Mouse (Mus musculus) neural tube, embryonic 13.5 days (tissue): ENCODE data around the gene Mc1r. TPM values are rescaled to one million over a fixed set of nuclear protein-coding genes. Genes with fewer than 3 reads are reported as not detected.
"Not testable (repeated sequence)": the region's sequence is repeated elsewhere in the genome, so short reads cannot be mapped to it uniquely, and the experiment has no call there.

ENCODE experiments used
- ATAC-seq: fragments of 200-750 bp; cut with Nextera tagmentation; 2 replicates; pipeline ENCODE4 v1.8.0; 2017; ENCODE audit warnings: low read depth, mild to moderate bottlenecking, moderate TSS enrichment, moderate library complexity
- H3K27ac ChIP-seq: fragments of 300-500 bp; sonication (generic); replicated peaks from 2 replicates; pipeline ENCODE4 v1.5.1; 2015; ENCODE audit warnings: moderate library complexity, mild to moderate bottlenecking, inconsistent platforms
- H3K27me3 ChIP-seq: fragments of 300-500 bp; sonication (generic); 2 replicates; pipeline ENCODE4 v1.6.1; 2015; ENCODE audit warnings: mild to moderate bottlenecking, inconsistent platforms
- H3K36me3 ChIP-seq: fragments of 300-500 bp; sonication (generic); 2 replicates; pipeline ENCODE4 v1.6.1; 2015; ENCODE audit warnings: mild to moderate bottlenecking, inconsistent platforms
- H3K4me1 ChIP-seq: fragments of 300-500 bp; sonication (generic); replicated peaks from 2 replicates; pipeline ENCODE4 v1.6.1; 2015; ENCODE audit warnings: inconsistent platforms
- H3K4me2 ChIP-seq: fragments of 300-500 bp; sonication (generic); 2 replicates; pipeline ENCODE4 v1.6.1; 2015; ENCODE audit warnings: inconsistent platforms, mild to moderate bottlenecking, moderate library complexity
- H3K4me3 ChIP-seq: fragments of 300-500 bp; sonication (generic); 2 replicates; pipeline ENCODE4 v1.5.1; 2015; ENCODE audit warnings: mild to moderate bottlenecking, inconsistent platforms
- H3K9ac ChIP-seq: fragments of 300-500 bp; sonication (generic); 2 replicates; pipeline ENCODE4 v1.6.1; 2015; ENCODE audit warnings: moderate library complexity, mild to moderate bottlenecking, inconsistent platforms
- H3K9me3 ChIP-seq: fragments of 300-500 bp; sonication (generic); 2 replicates; pipeline ENCODE4 v1.6.1; 2016; ENCODE audit warnings: inconsistent platforms
- WGBS: fragments of 180-500 bp; shearing (Covaris S2); methylation state at CpG from one replicate; pipeline ENCODE4 v1.1.7; 2015; 5-methylcytosine and 5-hydroxymethylcytosine counted together
- polyA plus RNA-seq: library from polyadenylated mRNA; unstranded; fragments of >200 nt; fragmentation: Nextera tagmentation; extraction: Ambion mirVana; gene quantifications from 2 replicates; pipeline ENCODE4 v1.2.1, GENCODE M21; 2015

The Mc1r gene
- polyA plus RNA-seq, 1 experiment from 2014 or later: 0.22 TPM

DNA sequence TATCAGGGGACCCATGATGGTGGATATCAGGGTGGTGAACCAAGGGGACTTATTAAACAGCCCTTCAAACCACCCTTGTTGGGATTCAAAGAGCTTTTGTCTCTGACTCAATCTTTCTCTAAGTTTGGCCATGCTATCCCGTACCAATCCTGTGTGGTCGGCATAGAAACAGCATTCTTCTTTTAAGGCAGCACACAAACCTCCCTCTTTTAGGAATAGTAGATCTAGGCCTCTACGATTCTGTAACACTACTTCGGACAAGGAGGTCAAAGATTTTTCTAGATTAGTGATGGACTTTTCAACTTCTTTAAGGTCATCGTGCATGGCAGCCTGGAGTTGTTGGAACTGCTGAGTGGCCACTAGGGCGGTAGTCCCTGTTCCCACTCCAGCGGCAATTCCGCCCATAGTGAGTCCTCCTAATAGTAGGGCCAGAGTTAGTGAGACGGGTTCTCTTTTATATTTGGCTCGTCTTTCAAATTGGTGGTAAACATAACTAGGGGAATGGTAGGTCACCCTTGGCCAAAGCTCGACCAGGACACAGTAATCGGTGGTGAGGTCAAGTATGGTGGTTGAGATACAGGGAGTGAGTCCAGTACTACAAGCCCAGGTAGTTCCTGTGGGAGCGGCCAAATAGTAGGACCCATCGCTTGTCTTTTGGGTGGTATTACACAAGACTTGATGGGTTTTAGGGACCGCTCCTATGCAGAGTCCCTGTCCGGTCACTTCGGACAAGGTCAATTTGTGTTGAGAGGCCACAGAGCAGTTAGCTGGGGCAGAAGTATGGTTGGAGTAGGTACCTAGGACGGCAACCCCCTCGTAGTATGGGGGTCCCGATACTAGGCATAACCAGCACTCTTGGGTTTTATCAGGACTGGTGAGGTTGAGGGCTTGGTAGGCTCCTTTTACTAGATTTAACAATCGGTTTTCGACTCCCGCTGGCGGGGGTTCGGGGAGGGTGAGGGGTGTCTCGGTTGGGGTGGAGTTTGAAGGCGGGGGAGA is 19.9 kb downstream of the Mc1r start:
- WGBS: 96% methylated on average over 27 of the region's 27 CpGs
- Histone ChIP-seq H3K4me2 (no peak overlapping the region), H3K36me3 (peaks cover 18% of the 10 kb centered on the region), H3K27me3 (no peaks in the 10 kb centered on the region), H3K9ac (no peak overlapping the region), H3K9me3 (peaks cover 46% of the 10 kb centered on the region), H3K4me3 (no peak overlapping the region), H3K4me1 (peaks cover 9% of the 10 kb centered on the region), H3K27ac (no peak overlapping the region)
- no peak for ATAC-seq

DNA sequence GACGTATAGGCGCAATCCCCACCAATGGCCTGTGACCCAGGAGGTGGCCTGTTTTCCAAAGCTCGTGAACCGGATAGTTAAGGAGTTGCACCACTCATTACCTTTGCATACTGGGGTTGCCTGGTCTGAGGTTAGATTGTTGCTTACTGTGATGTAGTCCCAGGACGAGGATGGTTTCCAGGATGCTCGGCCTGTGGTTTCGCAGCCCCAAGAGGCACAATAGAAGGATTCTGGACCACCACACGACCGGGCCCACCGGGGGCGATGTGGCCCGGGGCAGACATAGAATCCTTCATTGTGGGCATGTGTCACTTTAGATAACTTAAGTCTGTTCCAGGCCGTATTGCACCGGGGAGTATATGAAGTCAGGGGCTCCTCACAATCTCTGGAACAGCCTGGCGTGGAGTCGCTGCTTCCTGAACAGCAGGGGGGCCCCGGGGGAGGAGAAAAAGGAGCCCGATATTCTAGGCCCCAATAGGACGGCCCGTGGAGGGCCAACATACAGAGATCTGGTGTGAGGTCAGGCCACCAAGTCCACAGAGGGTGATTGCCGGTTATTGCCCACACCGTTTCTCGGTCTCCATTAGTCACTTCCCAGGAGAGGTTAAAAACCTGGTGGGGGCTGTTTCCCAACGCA is 20.9 kb downstream of the Mc1r start:
- Histone ChIP-seq H3K4me3 (no peak overlapping the region), H3K27me3 (no peaks in the 10 kb centered on the region), H3K9ac (no peak overlapping the region), H3K27ac (no peak overlapping the region), H3K4me2 (no peak overlapping the region), H3K9me3 (peaks cover 54% of the 10 kb centered on the region), H3K36me3 (peaks cover 9% of the 10 kb centered on the region), H3K4me1 (0 out of 2 replicates have a peak, but pooled peaks cover under 1% of the 10 kb centered on the region)
- WGBS: 95% methylated on average over 24 of the region's 24 CpGs
- no peak for ATAC-seq

DNA sequence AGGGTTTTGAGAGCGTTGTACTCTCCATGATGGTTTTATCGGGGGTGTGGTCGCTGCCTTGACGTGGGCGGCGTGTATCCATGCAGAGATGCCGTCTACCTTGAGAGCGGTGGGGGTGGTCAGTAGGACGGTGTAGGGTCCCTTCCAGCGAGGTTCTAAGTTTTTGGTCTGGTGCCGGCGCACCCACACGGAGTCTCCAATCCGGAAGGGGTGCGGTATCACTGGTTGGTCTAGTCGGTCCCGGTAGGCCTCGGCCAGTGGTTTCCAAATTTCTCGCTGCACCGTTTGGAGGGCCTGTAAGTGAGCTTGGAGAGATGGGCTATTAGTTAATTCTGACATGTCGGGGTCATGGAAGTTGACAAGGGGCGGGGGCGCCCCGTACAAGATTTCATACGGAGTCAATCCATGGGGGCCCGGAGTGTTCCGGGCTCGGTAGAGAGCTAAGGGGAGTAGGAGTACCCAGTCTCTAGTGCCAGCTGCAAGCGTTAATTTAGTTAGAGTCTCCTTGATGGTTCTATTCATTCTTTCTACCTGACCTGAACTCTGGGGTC is 21.5 kb downstream of the Mc1r start:
- H3K4me3 ChIP-seq: no peak overlapping the region
- no peak overlapping the region for H3K4me2 ChIP-seq
- no peak overlapping the region for H3K9ac ChIP-seq
- H3K27me3 ChIP-seq: no peaks in the 10 kb centered on the region
- H3K9me3 ChIP-seq: peaks cover 60% of the 10 kb centered on the region
- peaks cover 3% of the 10 kb centered on the region; the same call in 1 of the 2 replicates for H3K36me3 ChIP-seq
- 97% methylated on average over 29 of the region's 29 CpGs for WGBS
- no peak overlapping the region for H3K27ac ChIP-seq
- no peak for ATAC-seq
- H3K4me1 ChIP-seq: no peaks in the 10 kb centered on the region

DNA sequence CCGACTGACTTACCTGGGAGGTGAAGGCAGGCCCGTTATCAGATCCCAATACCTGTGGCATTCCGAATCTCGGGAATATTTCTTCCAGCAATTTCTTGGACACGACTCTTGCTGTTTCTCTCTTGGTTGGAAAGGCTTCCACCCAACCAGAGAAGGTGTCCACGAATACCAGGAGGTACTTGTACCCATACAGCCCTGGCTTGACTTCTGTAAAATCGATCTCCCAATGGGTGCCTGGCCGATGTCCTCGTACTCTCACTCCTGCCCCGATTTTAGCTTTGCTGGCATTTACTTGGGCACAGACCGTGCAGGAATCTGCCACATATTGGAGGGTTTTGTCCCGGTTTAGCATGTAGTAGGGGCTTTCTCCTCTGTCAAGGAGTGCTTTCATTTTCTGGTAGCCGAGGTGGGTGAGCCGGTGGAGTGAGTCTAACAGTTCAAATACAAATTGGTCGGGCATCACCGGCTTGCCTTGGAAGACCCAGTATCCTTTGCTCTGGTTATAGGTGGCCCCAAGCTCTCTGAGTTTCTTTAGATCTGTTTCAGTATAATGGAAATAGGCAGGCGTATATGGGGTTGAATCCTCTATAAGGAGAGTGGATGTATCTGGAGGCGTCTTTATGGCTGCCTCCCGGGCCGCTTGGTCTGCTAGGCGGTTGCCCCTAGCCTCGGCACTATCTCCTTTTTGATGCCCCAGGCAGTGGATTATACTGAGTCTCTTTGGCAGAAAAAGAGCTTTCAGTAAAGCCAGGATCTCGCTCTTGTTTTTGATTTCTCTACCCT is 22.2 kb downstream of the Mc1r start:
- Histone ChIP-seq H3K9me3 (peaks cover 63% of the 10 kb centered on the region), H3K4me2 (no peak overlapping the region), H3K36me3 (no peaks in the 10 kb centered on the region), H3K4me1 (no peaks in the 10 kb centered on the region), H3K27me3 (no peaks in the 10 kb centered on the region), H3K27ac (no peak overlapping the region), H3K9ac (no peak overlapping the region), H3K4me3 (no peak overlapping the region)
- no peak for ATAC-seq
- 93% methylated on average over 23 of the region's 23 CpGs for WGBS

DNA sequence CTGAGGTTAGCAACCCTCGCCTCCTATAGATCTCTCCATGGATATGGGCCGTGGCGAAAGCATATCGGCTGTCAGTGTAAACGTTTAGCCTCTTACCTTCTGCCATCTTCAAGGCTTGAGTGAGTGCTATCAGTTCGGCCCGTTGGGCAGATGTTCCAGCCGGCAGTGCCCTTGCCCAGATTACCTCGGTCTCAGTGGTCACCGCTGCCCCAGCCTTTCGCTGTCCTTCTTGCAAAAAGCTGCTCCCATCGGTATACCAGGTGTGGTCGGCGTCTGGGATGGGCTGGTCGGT is 22.8 kb downstream of the Mc1r start:
- not testable (repeated sequence) for H3K4me3 ChIP-seq, ATAC-seq, H3K27me3 ChIP-seq, H3K4me1 ChIP-seq, H3K9ac ChIP-seq, H3K4me2 ChIP-seq, H3K27ac ChIP-seq, H3K36me3 ChIP-seq
- WGBS: 96% methylated on average over 15 of the region's 15 CpGs
- peaks cover 63% of the 10 kb centered on the region for H3K9me3 ChIP-seq

DNA sequence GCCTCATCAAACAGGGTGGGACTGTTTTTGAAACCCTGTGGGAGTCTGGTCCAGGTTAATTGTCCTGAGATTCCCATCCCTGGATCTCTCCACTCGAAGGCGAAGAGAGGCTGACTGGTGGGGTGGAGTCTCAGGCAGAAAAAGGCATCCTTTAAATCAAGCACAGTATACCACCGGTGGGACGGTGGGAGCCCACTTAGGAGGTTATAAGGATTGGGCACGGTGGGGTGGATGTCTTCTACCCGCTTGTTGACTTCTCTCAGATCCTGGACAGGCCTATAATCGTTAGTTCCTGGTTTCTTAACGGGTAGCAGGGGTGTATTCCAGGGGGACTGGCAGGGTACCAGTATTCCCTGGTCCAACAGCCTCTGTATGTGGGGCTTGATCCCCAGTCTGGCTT is 24.0 kb downstream of the Mc1r start:
- peaks cover 63% of the 10 kb centered on the region for H3K9me3 ChIP-seq
- not testable (repeated sequence) for H3K36me3 ChIP-seq, H3K27me3 ChIP-seq, H3K27ac ChIP-seq, H3K4me1 ChIP-seq, H3K4me2 ChIP-seq, H3K4me3 ChIP-seq, ATAC-seq, H3K9ac ChIP-seq
- WGBS: 94% methylated on average over 8 of the region's 8 CpGs

DNA sequence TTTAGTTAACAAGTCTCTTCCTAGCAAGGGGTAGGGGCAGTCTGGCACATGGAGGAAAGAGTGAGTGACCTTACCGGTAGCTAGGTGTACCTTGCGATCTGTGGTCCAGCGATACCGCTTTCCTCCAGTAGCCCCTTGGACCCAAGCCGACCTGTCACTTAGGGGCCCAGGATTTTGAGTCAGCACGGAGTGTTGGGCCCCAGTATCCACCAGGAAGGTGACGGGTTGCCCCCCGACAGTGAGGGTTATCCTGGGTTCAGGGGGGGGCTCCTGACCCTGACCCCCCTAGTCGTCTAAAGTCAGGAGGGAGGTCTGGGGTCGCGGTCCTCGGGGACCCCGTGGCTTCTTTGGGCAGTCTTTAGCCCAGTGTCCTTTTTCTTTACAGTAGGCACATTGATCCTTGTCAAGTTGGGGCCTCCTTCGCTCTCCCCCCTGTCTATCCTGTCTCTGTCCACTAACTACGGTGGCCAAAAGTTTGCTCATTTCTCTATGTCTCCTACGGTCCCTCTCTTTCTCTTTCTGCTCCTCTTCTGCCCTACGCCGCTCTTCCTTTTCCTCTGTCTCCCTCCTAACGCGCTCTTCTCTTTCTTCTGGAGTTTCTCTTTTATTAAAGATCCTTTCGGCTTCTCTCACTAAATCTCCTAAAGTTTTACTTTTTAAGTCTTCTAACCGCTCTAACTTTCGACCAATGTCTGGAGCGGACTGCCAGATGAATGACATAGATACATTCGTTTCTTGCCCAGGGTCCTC is 24.9 kb downstream of the Mc1r start:
- H3K4me3 ChIP-seq: no peak overlapping the region
- 96% methylated on average over 25 of the region's 25 CpGs for WGBS
- ATAC-seq: no peak
- H3K27ac ChIP-seq: no peak overlapping the region
- H3K4me2 ChIP-seq: no peak overlapping the region
- H3K9me3 ChIP-seq: peaks cover 57% of the 10 kb centered on the region
- no peaks in the 10 kb centered on the region for H3K36me3 ChIP-seq
- no peaks in the 10 kb centered on the region for H3K27me3 ChIP-seq
- no peaks in the 10 kb centered on the region for H3K4me1 ChIP-seq
- no peak overlapping the region for H3K9ac ChIP-seq

DNA sequence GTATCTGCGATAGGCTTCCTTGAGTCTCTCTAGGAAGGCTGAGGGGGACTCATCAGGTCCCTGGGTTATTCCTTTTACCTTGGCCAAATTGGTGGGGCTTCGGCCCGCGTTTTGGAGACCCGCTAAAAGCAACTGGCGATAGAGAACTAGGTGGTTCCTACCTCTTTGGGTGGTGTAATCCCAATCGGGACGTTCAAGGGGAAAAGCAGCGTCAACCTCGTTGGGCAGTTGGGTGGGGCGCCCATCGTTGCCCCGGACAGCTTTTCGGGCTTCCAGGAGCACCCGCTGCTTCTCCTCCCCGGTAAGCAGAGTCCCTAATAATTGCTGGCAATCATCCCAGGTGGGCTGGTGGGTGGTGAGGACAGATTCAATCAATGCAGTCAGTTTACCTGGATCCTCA is 25.5 kb downstream of the Mc1r start:
- Histone ChIP-seq H3K4me3 (no peak overlapping the region), H3K9ac (no peak overlapping the region), H3K4me1 (no peaks in the 10 kb centered on the region), H3K9me3 (peaks cover 51% of the 10 kb centered on the region), H3K27ac (no peak overlapping the region), H3K36me3 (no peaks in the 10 kb centered on the region), H3K27me3 (no peaks in the 10 kb centered on the region), H3K4me2 (no peak overlapping the region)
- 95% methylated on average over 16 of the region's 16 CpGs for WGBS
- no peak for ATAC-seq

DNA sequence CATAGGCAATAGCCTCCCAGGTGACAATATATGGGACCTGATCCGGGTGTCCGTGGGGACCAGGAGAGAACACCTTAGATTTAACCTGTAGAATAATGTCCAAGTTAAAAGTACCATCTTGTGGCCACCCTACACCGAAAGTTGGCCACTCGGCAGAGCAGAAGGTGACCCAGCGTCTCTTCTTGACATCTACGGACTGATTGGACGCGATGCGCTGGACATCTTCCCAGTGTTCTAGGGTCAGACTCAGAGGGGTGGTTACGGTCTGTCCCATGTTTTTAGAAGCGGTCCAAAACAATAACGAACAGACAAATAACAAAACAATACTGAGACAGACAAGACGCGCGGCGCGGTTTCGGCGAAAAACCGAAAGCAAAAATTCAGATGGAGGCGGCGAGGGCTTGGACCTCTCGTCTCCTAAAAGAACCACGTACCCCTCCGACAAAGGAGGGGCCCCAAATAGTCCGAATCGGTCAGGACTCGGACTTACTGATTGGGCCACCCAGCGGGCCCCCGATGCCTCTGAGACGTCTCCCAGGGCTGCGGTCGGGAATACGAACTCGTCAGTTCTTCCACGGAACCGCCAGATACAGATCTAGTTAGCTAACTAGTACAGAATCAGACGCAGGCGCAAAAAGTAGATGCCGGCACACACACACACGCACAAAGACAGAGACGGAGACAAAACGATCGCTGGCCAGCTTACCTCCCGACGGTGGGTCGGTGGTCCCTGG is 26.5 kb downstream of the Mc1r start:
- not testable (repeated sequence) for H3K4me2 ChIP-seq, H3K36me3 ChIP-seq, H3K4me1 ChIP-seq, ATAC-seq, H3K9ac ChIP-seq, H3K27me3 ChIP-seq, H3K27ac ChIP-seq, H3K4me3 ChIP-seq
- peaks cover 40% of the 10 kb centered on the region for H3K9me3 ChIP-seq
- 97% methylated on average over 47 of the region's 47 CpGs for WGBS

DNA sequence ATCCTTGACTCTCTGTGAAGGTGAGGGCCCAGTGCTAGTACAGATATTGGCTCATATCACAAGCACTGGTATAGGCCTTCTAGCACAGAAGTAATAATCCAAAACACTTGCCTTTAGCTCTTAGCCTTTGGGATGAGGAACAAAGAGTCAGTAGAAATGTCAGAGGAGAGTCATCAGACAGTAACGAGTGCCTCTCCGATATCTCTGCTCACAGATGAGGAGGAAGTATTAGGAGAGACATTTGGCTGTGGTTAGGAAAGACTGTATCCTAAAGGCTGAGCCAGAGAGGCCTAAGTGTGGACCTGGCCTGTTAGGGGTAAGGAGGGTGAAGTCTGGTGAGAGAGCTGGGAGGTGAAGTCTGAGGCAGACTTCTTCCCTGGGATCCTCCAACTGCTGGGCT is 34.9 kb downstream of the Mc1r start:
- no peak for ATAC-seq
- H3K4me2 ChIP-seq: no peak overlapping the region
- WGBS: 92% methylated on average over 2 of the region's 2 CpGs
- no peak overlapping the region for H3K9ac ChIP-seq
- no peaks in the 10 kb centered on the region for H3K27me3 ChIP-seq
- peaks cover 11% of the 10 kb centered on the region; the same call in 1 of the 2 replicates for H3K36me3 ChIP-seq
- H3K9me3 ChIP-seq: no peaks in the 10 kb centered on the region
- H3K27ac ChIP-seq: no peak overlapping the region
- H3K4me3 ChIP-seq: no peak overlapping the region
- H3K4me1 ChIP-seq: peaks cover 12% of the 10 kb centered on the region

DNA sequence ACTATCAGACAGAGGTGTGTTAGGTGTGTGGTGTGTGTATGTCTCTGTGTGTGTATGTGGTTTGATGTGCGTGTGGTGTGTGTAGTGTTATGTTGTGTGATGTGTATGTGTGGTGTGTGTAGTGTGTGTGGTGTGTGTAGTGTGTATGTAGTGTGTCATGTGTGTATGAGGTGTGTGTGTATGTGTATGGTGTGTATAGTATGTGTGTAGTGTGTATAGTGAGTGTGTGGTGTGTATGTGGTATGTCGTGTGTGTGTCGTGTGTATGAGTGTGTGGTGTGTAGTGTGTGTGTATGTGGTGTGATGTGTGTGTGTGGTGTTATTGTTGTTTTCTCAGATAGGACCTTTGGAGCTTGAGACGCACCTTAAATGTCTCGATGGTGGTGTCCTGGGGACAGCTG is 35.4 kb downstream of the Mc1r start:
- H3K27me3 ChIP-seq: no peaks in the 10 kb centered on the region
- no peak overlapping the region for H3K9ac ChIP-seq
- WGBS: 87% methylated on average over 5 of the region's 5 CpGs
- H3K4me2 ChIP-seq: peak overlapping the region; percentile 67
- H3K4me1 ChIP-seq: peaks cover 12% of the 10 kb centered on the region
- ATAC-seq: peak; percentile 14; the same call in 1 of the 2 replicates
- no peak overlapping the region for H3K27ac ChIP-seq
- H3K9me3 ChIP-seq: no peaks in the 10 kb centered on the region
- peak overlapping the region; percentile 54 for H3K4me3 ChIP-seq
- H3K36me3 ChIP-seq: peaks cover 17% of the 10 kb centered on the region
